Mouse (Mus musculus): ENCODE measurements around the gene Ttc4. TPM values are rescaled to one million over a fixed set of nuclear protein-coding genes. Genes with fewer than 3 reads are reported as not detected.
A peak's percentile ranks its signal among the peaks of the same experiment; 100 is the strongest.

Ttc4 gene
- polyA plus RNA-seq, 1 experiment, result 144 TPM

DNA sequence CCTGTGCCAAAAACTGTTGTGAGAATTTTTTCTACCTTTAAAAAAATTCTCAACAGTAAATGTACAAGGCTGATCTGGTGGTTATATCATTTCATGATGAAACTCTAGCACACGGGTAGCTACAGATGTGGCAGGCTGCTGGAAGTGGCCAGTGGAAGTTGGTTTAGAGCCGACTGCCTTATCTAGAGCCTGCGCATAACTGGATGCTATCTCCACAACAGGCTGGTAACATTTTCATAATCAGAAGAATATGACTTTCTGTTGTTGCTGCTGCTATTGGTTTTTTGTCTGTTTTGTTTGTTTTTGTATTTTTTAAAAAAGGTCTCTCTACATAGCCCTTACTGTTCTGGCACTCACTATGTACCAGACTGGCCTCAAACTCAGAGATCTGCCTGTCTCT lies 26.2 kb downstream of the Ttc4 start:
- DNase-seq (ENCODE audit: extremely low spot score in 1 of 2, low spot score in 1 of 2), result no peak

DNA sequence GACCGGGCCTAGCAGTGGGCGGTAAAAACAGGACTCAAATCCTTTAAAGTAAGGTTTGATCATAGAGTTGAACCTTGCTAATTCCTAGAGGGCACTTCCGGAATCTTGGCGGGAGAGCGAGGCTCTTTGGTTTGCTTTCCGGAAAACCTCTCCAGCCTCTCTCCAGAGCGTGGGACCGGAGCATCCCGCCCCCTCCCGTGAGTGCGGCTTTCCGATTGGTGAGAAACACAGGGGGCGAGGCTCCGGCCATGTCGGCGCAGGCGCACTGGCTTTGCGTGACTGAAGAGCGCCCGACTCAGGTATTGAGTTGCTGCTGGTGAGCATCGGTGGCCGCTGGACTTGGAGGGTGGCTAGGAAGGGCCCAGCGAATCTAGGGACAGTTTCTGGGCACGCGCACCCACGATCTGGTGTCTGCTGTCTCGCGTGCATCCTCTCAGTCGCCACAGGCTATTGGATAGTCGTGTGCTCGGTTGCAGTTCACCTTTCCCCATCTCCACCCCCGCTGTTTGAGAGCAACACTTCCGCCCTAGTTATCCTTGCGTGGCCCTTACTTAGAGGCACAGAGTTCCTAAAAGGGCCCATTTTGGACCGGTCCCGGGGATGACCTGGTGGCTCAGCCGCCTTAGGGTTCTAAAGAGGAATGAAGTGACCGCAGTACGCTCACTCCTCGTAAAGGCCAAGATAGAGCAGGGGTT lies 27.8 kb downstream of the Ttc4 start, which contains the start of gene Pars2:
TSS of gene Pars2 (plus strand) at position 237 of the 695 bp plus-strand sequence.
- DNase-seq (ENCODE audit: extremely low spot score in 1 of 2, low spot score in 1 of 2), result peak; percentile 92 to 98

DNA sequence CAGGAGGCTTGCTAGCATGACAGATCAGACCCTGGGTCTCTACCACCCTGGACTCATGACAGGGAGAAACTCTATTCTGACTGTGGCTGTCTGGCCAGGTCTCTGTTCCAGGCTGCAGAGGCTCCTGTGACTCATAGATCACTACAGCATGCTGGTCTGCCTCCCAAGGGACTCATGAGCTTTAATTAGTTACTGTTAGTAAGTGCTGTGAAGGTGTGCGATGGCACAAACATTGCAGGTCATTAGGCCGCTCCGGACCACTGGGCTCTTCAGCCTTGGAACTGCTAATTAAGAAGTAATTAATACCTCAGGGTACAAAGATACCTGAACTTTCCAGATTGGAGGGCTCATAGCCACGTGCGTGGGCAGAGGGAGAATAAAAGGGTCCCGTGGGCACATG lies 31.6 kb downstream of the Ttc4 start:
- DNase-seq (ENCODE audit: extremely low spot score in 1 of 2, low spot score in 1 of 2), result no peak

DNA sequence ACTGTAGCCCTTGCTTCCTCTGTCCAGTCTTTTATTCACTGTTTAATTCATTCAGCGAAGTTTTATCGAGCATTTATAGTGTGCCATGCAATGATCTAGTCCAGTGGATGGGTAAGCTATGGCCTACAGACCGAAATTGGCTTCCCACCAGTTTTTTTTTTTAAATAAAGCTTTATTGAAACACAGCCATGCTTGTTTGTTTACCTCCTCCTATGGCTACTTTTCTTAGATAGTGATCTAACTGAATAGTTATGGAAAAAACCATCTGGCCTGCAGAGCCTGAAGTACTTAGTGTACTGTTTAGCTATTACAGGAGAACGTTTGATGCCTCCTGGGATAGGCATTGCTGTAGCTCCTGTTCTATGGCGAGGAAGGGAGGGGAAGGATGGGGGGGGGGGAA lies 32.9 kb downstream of the Ttc4 start:
- DNase-seq (ENCODE audit: extremely low spot score in 1 of 2, low spot score in 1 of 2), result no peak

DNA sequence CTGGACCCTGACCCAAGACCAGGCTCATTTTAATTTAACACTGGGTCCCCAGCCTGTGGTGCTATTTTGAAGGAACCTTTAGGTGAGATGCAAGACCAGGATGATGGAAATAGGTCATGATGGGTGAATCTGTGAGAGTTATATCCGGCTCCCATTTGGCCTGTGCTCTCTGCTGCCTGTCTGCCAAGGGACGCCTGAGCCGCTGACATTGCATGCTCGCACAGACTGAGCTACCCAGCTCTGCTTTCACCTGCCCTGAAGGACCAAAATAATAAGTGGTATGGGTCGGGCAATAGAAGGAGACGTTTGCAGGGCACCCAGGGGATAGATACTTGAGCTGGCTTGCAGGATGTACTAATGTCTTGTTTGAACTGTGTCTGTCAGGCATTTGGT lies 34.5 kb downstream of the Ttc4 start:
- no peak for DNase-seq (ENCODE audit: extremely low spot score in 1 of 2, low spot score in 1 of 2)

DNA sequence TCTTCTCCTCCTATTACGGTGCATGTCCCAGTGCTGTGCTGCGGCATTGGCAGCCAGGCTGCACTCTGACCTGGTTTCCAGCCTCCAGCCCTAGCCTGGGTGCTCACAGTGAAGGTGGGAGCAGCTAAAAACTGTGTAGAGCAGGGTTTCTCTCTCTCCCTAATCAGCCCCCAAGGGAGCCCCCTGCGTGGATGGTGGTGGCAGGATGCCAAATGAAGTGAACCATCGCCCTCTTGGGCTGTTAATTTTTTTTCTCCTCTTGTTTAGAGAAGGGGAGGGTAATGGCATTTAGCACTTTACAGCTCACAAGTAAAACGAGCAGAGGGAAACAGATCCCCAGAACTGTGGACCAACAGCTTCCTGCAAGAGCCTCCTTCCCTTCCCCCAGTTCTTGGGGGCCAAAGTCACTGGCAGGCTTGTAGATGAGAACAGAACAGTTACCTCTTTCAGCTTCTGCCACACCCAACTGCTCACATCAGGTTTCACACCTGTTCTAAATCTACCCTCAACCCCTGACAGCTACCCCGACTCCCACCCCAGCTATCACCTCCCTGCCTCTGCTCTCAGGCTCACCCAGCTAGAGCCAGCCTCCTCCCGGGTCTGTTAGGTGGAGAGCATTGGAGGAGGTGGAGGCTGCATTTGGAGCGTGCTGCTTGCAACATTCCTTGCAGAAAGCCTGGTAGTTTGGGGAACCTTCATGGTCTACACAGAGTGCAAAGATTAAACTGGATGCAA lies 35.1 kb downstream of the Ttc4 start:
- DNase-seq (ENCODE audit: extremely low spot score in 1 of 2, low spot score in 1 of 2), result peak in 1 of 2 experiments; percentile 40

DNA sequence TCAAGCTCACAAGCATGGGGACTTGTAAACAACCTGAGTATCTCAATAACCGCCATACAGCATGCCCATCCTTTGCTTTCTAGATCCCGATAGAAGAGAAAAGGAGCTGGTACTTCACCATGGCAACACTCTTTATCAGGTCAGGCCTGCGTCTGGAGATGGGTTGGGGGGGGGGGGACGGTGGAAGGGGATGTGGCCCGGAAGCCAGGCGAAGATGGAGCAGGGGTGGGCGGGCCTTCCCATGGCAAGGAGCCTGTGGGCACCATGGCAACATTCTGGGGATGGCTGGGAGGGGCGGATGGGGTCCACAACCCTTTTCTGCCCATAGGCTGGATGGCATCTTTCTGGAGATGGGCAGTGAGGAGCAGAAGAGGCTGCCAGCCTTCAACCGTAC lies 44.7 kb downstream of the Ttc4 start:
- no peak for DNase-seq (ENCODE audit: extremely low spot score in 1 of 2, low spot score in 1 of 2)

DNA sequence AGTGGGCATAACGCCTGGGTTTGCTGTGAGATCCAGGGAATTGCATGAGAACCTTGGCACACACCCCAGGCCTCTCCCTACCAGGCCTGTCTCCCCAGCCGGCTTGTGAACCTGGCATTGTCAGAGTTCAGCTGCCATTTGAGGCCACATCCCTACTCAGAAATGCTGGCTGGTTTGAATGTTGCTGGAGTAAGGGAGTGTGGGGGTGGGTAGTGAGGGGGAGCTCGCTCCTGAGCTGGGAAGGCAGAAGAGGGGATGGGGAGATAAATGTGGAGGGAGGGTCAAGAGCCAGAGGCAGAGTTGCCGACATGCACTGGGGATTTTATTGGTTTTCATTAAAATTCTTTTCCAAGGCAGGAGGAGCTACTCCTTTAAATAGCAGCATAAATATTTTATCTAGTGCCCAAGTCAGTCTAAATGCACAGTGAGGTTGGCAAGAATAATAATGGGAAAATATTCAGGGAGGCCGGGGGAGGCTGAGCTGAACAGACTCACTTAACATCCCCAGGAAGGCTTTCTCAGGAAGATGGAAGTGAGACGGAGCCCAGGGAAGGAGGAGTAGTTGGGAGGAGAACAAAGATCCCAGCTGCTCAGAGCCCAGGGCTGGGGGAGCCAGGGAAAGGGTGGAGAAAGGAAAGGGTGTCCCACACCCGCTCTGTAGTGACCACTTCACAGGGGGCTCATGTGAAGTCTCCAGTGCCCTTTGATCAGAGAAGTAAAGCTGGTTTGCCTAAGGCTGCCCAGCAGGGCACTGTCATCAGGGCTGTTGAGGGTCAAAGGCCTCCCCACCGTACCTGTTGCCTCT lies 45.3 kb downstream of the Ttc4 start:
- DNase-seq (ENCODE audit: extremely low spot score in 1 of 2, low spot score in 1 of 2), result peak in 1 of 2 experiments; percentile 54

DNA sequence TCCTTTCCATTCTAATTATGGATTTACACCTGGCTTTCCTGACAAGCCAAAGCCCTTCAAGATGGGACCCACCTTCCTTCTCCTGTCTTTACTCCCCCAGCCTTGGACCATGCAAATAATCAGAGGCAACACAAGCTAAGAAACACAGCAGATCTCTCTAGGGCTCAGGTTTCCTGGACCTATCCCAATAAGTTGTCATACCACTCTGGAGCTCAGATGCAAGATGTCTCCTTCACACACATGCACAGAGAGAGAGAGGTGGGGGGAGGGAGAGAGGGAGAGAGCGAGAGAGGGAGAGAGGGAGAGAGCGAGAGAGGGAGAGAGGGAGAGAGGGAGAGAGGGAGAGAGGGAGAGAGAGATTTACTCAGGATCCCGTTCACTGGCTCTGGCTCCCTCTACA lies 46.4 kb downstream of the Ttc4 start:
- no peak for DNase-seq (ENCODE audit: extremely low spot score in 1 of 2, low spot score in 1 of 2)

DNA sequence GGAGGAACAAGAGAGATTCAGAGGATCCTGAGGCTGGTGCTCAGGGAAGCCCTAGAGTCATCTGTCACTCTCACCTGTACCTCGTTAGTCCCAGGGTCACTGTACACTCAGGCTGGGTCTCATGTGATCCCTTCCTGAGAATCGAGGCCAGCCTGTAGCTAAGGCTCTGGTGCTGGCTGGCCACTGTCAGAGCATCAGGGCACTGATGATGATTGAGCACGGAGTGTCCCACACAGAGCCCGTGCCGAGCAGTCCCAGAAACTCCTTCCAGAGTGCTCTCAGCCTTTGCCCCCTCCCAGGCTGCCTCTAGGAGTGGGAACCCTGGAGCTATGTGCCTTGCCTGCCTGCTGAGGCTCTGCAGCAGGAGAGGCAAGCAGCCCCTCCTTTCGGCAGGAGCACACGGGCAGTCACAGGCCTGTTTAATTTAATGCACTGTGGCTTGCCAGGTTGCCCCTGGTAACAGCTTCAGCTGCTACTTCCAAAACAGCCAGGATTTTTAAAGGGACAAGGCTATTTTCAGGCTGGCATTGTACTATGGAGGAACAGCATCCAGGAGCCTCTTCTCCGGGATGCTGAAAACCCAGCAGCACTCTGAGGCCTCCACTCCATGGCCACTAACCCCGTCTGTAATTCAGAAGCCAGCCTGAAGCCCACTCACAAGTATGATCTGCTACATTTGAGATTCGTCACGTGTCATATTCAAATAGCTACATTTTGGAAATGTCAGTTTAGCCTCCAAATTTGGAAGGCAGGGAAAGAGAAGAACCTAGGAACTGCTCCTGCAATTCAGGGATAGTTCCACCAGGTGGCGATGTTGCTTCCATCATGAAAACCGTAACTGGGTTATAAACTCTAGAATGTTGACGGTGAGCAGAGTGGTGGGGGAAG lies 48.2 kb downstream of the Ttc4 start:
- peak; percentile 87 to 98 for DNase-seq (ENCODE audit: extremely low spot score in 1 of 2, low spot score in 1 of 2)

DNA sequence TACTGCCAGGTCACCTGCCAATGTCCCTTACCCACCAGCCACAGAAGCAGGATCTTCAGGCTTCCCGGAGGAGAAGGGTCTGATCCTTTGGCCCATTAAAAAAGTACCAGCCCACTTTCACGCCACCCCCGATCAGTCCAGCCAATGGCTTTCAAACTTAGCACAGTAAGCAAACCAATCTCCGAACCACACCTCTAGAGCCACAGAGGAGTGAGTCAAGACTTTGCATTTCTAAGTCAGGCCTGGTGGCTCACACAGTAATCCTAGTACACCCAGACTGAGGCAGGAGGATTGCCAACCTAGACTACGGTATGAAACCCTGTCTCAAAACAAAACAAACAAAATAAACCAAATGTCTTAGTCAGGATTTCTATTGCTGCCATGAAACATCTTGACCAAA lies 49.4 kb downstream of the Ttc4 start:
- DNase-seq (ENCODE audit: extremely low spot score in 1 of 2, low spot score in 1 of 2), result no peak

DNA sequence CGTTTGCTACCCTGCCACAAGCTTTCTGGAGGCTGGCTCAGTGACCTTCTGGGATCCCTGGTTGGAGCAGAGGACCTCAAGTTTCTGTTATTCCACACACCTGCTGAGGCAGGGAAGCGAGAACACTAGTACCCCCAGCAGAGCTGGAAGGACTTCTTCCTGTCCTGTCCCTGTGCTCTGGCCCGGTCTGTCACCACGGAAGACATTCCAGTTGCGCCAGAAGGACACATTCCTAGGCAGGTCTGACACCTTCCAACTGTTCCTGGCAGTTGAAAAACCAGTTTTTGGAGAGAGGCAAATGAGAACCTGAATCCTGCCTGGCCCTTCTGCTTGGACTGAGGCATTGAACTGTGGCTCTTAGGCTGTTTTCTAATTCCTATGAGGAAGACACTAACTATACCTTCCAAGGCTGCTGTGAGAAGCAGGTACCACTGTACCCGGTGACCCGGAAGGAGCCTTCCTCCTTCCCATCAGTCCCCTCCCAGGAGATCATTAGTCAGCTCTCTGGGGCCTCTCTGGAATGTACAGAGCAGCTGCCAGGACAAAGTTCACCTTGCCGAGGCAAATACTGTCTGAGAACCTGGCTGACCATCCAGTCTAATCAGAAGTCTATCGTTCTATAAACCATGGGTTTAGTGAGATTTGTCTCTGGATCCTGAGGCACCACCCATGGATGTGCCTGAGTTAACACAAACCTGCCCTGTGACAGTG lies 49.9 kb downstream of the Ttc4 start:
- DNase-seq (ENCODE audit: extremely low spot score in 1 of 2, low spot score in 1 of 2), result no peak

DNA sequence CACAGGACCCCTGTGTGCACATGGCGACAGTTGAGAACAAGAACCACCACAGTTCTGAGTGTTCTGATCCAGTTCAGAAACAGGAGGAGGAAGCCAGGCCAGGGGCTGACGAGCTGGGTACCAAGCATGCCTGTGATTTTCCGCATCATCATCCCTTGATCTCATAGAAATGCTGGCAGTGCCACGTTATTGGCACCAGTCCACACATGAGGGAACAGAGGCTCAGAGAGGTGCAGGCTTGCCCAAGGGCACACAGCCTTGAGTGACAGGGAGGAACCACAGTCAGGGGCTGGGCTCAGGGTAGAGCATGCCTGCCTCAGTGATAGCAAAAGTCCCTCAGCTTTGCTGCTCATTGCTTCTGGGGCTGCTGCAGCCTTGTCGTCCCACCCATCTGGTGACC lies 50.9 kb downstream of the Ttc4 start:
- no peak for DNase-seq (ENCODE audit: extremely low spot score in 1 of 2, low spot score in 1 of 2)

DNA sequence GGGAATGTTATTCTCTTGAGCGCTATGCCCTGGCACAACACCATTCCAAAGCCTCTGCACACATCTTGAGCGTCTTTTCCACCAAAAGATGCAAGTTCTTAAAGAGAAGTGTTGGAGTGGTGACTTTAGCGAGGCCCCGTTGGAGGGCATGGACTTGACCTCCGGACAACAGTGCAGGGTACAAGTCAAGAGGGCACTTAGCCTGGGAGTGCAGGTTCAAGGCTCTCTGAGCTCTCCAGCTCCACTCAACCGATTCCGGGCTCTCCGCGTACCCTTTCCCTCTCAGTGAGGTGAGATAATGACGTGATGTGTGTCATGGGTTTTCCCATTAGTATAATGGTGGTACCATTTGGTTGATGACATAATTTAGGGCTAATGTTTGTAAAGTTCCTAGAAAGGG lies 54.5 kb downstream of the Ttc4 start:
- DNase-seq (ENCODE audit: extremely low spot score in 1 of 2, low spot score in 1 of 2), result no peak

DNA sequence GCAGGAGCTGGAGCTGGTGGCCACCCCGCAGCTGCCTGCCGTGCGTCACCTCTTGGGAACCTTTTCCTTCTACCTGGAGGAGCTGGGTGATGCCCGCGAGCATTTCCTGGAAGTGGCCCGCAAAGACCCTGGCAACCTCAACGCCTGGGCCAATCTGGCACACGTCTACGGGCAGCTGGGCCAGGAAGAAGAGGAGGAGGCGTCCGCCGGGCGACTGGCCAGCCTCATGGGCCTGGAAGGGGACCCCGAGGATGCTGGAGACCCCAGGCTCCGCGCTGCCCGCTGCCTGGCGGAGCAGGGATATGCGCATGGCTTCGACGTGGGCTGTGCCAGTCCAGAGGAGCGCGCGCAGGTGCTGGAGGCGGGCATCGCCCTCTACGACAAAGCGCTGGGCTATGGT lies 56.0 kb downstream of the Ttc4 start:
- DNase-seq (ENCODE audit: extremely low spot score in 1 of 2, low spot score in 1 of 2), result no peak

DNA sequence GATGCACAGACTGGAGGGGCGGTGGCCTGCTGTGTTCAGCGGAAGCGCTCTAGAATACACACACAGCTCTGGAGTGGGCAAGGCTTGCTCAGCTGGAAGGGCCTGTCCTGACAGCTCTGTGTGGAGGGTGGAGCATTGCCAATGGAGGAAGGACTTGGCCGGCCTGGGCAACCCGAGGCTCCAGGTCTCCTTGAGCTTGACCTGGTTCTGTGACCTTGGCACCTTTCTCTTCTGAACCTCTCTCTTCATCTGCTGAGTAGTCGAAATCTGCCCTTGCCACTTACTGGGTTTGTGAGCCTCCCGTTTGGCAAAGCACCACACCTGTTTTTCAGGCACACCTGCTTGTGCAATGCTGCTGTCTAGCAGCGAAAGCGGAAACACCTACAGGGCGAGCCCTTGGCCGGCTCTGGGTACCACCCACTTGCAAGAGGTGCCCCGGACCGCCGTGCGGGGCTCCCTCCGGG lies 56.7 kb downstream of the Ttc4 start, which contains the start of gene Ttc22:
TSS of gene Ttc22 (plus strand) at position 403 of the 464 bp plus-strand sequence.
- DNase-seq (ENCODE audit: extremely low spot score in 1 of 2, low spot score in 1 of 2), result no peak

DNA sequence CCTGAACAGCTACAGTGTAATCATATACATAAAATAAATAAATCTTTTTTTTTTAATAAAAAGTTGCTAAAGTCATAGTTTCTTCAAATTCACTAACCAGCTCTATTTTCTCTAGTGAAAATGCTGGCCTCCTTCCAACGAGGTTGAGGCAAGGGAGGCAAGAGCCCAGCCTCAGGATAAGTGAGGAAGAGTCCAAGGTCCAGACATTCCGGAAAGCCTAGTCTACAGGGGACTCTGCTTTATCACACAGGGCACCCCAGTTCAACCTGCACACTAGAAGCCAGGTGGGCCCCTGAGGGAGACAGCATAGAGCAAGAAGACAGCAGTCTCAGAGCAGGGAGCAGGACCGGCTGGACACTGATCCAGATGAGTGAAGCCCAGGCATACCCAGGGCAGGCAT lies 57.3 kb downstream of the Ttc4 start:
- DNase-seq (ENCODE audit: extremely low spot score in 1 of 2, low spot score in 1 of 2), result no peak

DNA sequence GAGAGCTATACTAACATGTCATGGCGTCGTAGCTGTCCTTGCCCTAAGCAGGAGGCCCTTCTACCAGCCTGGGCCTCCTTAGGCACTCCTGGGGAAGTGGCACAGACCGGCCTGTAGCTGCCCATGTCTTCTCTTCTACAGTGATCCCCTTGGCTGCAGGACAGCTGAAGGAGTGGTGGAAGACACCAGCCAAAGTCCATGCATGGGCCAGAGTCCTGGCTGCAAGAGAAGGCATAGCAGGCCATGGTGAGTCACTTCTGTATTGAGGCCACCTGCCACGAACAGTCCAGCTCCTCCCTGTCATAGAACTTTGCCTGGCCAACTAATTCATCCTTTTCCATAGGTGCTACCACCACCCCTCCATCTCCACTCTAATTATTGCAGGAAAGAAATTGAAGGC lies 59.8 kb downstream of the Ttc4 start:
- DNase-seq (ENCODE audit: extremely low spot score in 1 of 2, low spot score in 1 of 2), result no peak

DNA sequence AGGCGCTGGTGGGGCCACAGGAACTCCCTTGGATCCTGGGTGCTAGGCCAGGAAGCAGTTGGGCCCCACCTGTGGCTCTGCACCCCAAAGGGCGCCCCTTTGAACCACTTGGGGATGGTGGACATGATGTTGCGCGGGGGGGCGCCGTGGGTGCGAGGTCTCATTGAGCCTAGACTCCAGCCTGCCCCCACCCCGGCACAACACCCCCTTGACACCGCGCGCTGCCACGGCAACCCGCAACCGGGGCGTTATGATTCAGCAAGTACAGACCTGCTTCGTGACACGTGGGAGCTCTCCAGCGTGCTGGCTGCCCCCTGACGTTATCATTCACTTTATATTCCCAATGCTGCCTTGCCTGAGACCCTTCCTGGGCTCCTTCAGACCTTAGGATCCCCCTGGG lies 61.7 kb downstream of the Ttc4 start, which contains the start of gene Lexm:
TSS of gene Lexm (minus strand) at position 186 of the 400 bp plus-strand sequence.
- DNase-seq (ENCODE audit: extremely low spot score in 1 of 2, low spot score in 1 of 2), result peak in 1 of 2 experiments; percentile 65

DNA sequence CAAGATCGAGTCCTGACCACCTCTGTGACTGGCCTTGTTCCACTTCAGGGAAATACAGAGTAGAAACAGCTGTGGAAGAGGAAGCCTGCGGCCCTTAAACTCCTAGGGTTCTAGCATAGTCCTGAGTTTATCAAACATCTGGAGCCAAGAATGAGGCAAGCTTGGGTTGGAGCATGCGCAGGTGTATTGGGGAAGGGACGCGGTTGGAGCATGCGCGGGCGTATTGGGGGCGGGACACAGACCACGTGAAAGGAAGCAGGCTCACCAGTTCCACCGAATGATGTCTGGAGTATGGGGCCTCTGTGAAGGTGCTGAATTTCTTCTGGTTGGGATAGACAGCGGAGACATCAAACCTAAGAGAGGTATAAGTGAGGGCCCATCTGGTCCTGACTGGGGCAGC lies 63.1 kb downstream of the Ttc4 start:
- DNase-seq (ENCODE audit: extremely low spot score in 1 of 2, low spot score in 1 of 2), result no peak
